Mouse (Mus musculus) liver, embryonic 11.5 days (tissue): ENCODE measurements around the gene Cyp21a1. TPM values are rescaled to one million over a fixed set of nuclear protein-coding genes. Genes with fewer than 3 reads are reported as not detected.
"Not testable (repeated sequence)": the region's sequence is repeated elsewhere in the genome, so short reads cannot be mapped to it uniquely, and the experiment has no call there.

ENCODE experiments used
- ATAC-seq: fragments of 200-750 bp; cut with Nextera tagmentation; replicated peaks from 2 replicates; pipeline ENCODE4 v1.8.0; 2017; ENCODE audit warnings: moderate number of reproducible peaks, mild to moderate bottlenecking, moderate TSS enrichment, moderate library complexity; ENCODE audit not compliant: low FRiP score
- DNase-seq: peaks from one replicate; pipeline ENCODE4 v3.0.0-alpha.2; 2017; ENCODE audit warnings: low spot score
- H3K27ac ChIP-seq: fragments of 300-500 bp; sonication (generic); 2 replicates; pipeline ENCODE4 v1.5.1; 2014; ENCODE audit warnings: mild to moderate bottlenecking, low read depth, low read length, control low read depth
- H3K27me3 ChIP-seq: fragments of 300-500 bp; sonication (generic); replicated peaks from 2 replicates; pipeline ENCODE4 v1.6.1; 2014; ENCODE audit warnings: low read length, mixed read lengths; ENCODE audit not compliant: control insufficient read depth, insufficient read depth
- H3K36me3 ChIP-seq: fragments of 300-500 bp; sonication (generic); 2 replicates; pipeline ENCODE4 v1.6.1; 2014; ENCODE audit warnings: mild to moderate bottlenecking, low read length, moderate library complexity, mixed read lengths; ENCODE audit not compliant: control insufficient read depth, insufficient read depth
- H3K4me1 ChIP-seq: fragments of 300-500 bp; sonication (generic); replicated peaks from 2 replicates; pipeline ENCODE4 v1.6.1; 2014; ENCODE audit warnings: low read length, mixed read lengths; ENCODE audit not compliant: control insufficient read depth, insufficient read depth
- H3K4me2 ChIP-seq: fragments of 300-500 bp; sonication (generic); 2 replicates; pipeline ENCODE4 v1.6.1; 2014; ENCODE audit warnings: mild to moderate bottlenecking, control low read depth, moderate library complexity
- H3K4me3 ChIP-seq: fragments of 300-500 bp; sonication (generic); 2 replicates; pipeline ENCODE4 v1.5.1; 2014; ENCODE audit warnings: low read depth, low read length, control low read depth
- H3K9ac ChIP-seq: fragments of 300-500 bp; sonication (generic); 2 replicates; pipeline ENCODE4 v1.6.1; 2014; ENCODE audit warnings: low read depth, low read length, control low read depth
- H3K9me3 ChIP-seq: fragments of 300-500 bp; sonication (generic); 2 replicates; pipeline ENCODE4 v1.6.1; 2016; ENCODE audit warnings: low read length, inconsistent platforms, mixed read lengths; ENCODE audit not compliant: control insufficient read depth
- WGBS: fragments of 180-500 bp; shearing (Covaris S2); extraction: QIAGEN DNeasy Blood & Tissue Kit; methylation state at CpG from one replicate; pipeline ENCODE4 v1.1.7; 2014; 5-methylcytosine and 5-hydroxymethylcytosine counted together
- polyA plus RNA-seq: library from polyadenylated mRNA; unstranded; fragments of >200 nt; fragmentation: Nextera tagmentation; extraction: Ambion mirVana; gene quantifications from 2 replicates; pipeline ENCODE4 v1.2.1, GENCODE M21; 2014

The Cyp21a1 gene
- polyA plus RNA-seq: not detected in 2 replicates

GRCm38 (mm10) chr17:34804301-34804700 is at the start of gene Cyp21a1:
Cyp21a1 (minus strand) TSS chr17:34804561.
- not testable (repeated sequence) for H3K4me3 ChIP-seq, DNase-seq, H3K9me3 ChIP-seq, ATAC-seq, H3K9ac ChIP-seq, H3K36me3 ChIP-seq, H3K4me1 ChIP-seq, H3K27ac ChIP-seq, H3K27me3 ChIP-seq, H3K4me2 ChIP-seq
- WGBS: 89% methylated on average over 5 of the region's 6 CpGs

DNA sequence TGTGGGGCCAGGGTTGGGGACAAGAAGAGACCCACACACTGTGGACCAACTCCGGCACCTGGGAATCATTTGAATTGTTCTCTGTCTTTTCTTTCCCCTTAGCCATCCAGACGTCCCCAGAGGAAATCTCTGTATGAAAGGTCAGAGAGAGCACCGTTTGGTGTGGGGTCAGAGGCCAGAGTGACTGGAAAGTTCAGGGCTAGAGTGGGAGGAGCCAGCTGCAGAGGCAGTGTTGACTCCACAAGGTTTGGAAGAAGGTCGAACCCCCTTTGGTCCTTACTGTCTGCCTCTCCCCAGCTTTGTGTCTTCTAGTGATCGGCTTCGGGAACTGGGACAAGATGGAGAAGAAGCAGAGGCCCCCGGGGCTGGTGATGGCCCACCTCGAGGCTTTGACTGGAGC is 49.1 kb upstream of the Cyp21a1 start:
- no peak overlapping the region for H3K9ac ChIP-seq
- H3K4me1 ChIP-seq: peaks cover 12% of the 10 kb centered on the region
- no peaks in the 10 kb centered on the region for H3K27me3 ChIP-seq
- no peak overlapping the region for H3K4me2 ChIP-seq
- no peak overlapping the region for H3K4me3 ChIP-seq
- DNase-seq (no peak), ATAC-seq (no peak)
- 79% methylated on average over 8 of the region's 8 CpGs for WGBS
- H3K27ac ChIP-seq: no peak overlapping the region
- H3K36me3 ChIP-seq: peaks cover 27% of the 10 kb centered on the region
- H3K9me3 ChIP-seq: no peaks in the 10 kb centered on the region

DNA sequence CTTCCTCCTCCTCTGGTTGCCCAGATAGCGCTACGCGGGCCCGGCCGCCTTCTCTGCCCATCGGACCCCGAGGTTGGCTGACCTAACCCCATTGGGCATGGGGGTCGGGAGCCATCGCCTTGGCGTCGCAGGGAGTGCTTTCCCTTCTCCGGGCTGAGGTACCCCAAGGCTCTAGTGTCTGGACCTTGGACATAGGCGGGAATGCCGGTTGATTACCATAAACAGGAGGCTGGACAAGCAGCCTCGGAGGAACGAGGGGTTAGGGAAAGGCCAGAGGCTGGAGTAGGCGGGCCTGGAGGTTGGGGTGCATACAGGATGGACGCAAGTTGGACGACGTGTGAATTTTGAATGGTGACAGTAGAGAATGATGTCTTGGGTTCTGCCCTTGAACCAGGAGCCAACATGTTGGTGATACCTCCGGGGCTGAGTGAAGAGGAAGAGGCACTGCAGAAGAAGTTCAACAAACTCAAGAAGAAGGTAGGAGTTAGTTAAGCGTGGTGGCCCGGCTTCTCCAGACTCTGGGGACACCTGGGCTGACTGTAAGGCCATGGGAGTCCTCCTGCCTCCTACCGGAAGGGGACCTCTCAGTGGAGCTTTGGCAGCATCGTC is 46.3 kb upstream of the Cyp21a1 start:
- Histone ChIP-seq H3K4me2 (peak overlapping the region; percentile 97), H3K4me1 (peaks cover 12% of the 10 kb centered on the region), H3K9me3 (no peaks in the 10 kb centered on the region), H3K27me3 (no peaks in the 10 kb centered on the region), H3K9ac (peak overlapping the region; percentile 87), H3K27ac (peak overlapping the region; percentile 68), H3K36me3 (peaks cover 34% of the 10 kb centered on the region), H3K4me3 (peak overlapping the region; percentile 89)
- ATAC-seq (peak; percentile 16), DNase-seq (no peak)
- WGBS: 2% methylated on average over 25 of the region's 25 CpGs

- Histone ChIP-seq H3K4me2 (peak within 1 kb of the TSS; percentile 97), H3K4me3 (peak within 1 kb of the TSS; percentile 89), H3K27me3 (no peaks in the 10 kb centered on the region), H3K27ac (peak within 1 kb of the TSS; percentile 68), H3K4me1 (peaks cover 12% of the 10 kb centered on the region), H3K9me3 (no peaks in the 10 kb centered on the region), H3K9ac (peak within 1 kb of the TSS; percentile 87), H3K36me3 (peaks cover 35% of the 10 kb centered on the region)
- ATAC-seq (peak; percentile 96), DNase-seq (peak; percentile 98)
- under 1% methylated on average over 65 of the region's 65 CpGs for WGBS
Measured at GRCm38 (mm10) chr17:34849722-34850516, 45.6 kb upstream of the Cyp21a1 start, which contains the start of the genes Skiv2l and Nelfe. Skiv2l (minus strand) TSS chr17:34850210. Nelfe (plus strand) TSS chr17:34850391.

- no peak overlapping the region for H3K27ac ChIP-seq
- WGBS: 89% methylated on average over 7 of the region's 7 CpGs
- no peak overlapping the region for H3K4me2 ChIP-seq
- no peak for ATAC-seq
- H3K9me3 ChIP-seq: no peaks in the 10 kb centered on the region
- no peaks in the 10 kb centered on the region for H3K27me3 ChIP-seq
- no peak for DNase-seq
- H3K4me3 ChIP-seq: no peak overlapping the region
- peaks cover 12% of the 10 kb centered on the region for H3K4me1 ChIP-seq
- peaks cover 33% of the 10 kb centered on the region for H3K36me3 ChIP-seq
- no peak overlapping the region for H3K9ac ChIP-seq
Measured at GRCm38 (mm10) chr17:34847615-34848014, 43.3 kb upstream of the Cyp21a1 start.

DNA sequence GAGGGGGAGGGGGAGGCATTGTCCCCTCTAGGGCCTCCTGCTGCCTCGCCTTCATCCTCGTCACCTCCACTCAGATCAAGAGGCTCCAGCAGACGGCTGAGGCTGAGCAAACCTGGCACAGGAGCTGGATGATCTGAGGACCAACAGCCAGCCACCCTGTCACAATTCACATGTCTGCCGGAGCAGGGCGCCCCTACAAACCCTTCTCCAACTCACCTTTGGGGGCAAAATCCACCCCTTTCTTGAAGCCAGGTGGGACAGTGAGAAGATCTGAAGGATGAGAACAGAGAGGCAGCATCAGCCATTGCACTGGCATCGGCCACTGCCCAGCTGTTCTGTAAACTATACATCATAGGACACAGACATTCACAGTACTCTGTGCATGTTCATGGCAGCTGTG is 42.8 kb upstream of the Cyp21a1 start:
- Histone ChIP-seq H3K4me3 (no peak overlapping the region), H3K27ac (no peak overlapping the region), H3K9me3 (no peaks in the 10 kb centered on the region), H3K4me2 (no peak overlapping the region), H3K9ac (no peak overlapping the region), H3K27me3 (no peaks in the 10 kb centered on the region), H3K4me1 (peaks cover 12% of the 10 kb centered on the region), H3K36me3 (peaks cover 33% of the 10 kb centered on the region)
- DNase-seq (no peak), ATAC-seq (no peak)
- 90% methylated on average over 6 of the region's 6 CpGs for WGBS

GRCm38 (mm10) chr17:34844884-34845283 is 40.5 kb upstream of the Cyp21a1 start:
- DNase-seq (no peak), ATAC-seq (no peak)
- Histone ChIP-seq H3K4me1 (peaks cover 16% of the 10 kb centered on the region), H3K27ac (no peak overlapping the region), H3K27me3 (no peaks in the 10 kb centered on the region), H3K4me2 (no peak overlapping the region), H3K9me3 (no peaks in the 10 kb centered on the region), H3K9ac (no peak overlapping the region), H3K36me3 (peaks cover 44% of the 10 kb centered on the region), H3K4me3 (no peak overlapping the region)
- 90% methylated on average over 13 of the region's 13 CpGs for WGBS

GRCm38 (mm10) chr17:34840736-34841307 is 36.5 kb upstream of the Cyp21a1 start:
- H3K27me3 ChIP-seq: no peaks in the 10 kb centered on the region
- no peaks in the 10 kb centered on the region for H3K9me3 ChIP-seq
- ATAC-seq (peak; percentile 39), DNase-seq (no peak)
- H3K9ac ChIP-seq: peak overlapping the region; percentile 35
- H3K27ac ChIP-seq: peak overlapping the region; percentile 51
- peaks cover 24% of the 10 kb centered on the region for H3K4me1 ChIP-seq
- H3K4me2 ChIP-seq: peak overlapping the region; percentile 24
- H3K36me3 ChIP-seq: peaks cover 30% of the 10 kb centered on the region; the same call in 1 of the 2 replicates
- H3K4me3 ChIP-seq: no peak overlapping the region
- WGBS: 72% methylated on average over 6 of the region's 6 CpGs
